Mouse (Mus musculus) frontal cortex, postnatal 10 days (tissue): ENCODE measurements around the gene Ccr8.
"Not testable (repeated sequence)": the region's sequence is repeated elsewhere in the genome, so short reads cannot be mapped to it uniquely, and the experiment has no call there.

ENCODE experiments used
- DNase-seq, 2 experiments: peaks; one replicate each; pipeline ENCODE4 v3.0.0; 2022; ENCODE audit warnings: low spot score in 2 of 2, mixed read lengths in 1 of 2

The Ccr8 gene

DNA sequence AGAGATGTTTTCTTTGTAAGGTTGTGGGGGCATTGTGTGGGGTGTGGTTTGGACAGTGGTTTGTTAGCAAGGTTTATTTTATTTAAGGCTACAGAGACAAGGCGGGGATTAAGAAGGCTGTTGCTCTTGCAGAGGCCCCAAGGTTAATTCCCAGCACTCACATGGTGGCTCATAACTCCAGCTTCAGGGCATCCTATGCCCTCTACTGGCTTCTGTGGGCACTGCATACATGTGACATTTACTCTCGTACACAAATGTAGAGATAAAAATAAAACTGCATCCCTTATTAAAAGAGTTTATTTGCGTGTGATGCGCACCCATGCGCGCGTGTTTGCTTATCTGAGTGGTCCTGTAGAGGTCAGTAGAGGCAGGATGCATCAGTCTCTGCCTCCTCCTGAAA lies 2.8 kb upstream of the Ccr8 start:
- DNase-seq: no peak

DNA sequence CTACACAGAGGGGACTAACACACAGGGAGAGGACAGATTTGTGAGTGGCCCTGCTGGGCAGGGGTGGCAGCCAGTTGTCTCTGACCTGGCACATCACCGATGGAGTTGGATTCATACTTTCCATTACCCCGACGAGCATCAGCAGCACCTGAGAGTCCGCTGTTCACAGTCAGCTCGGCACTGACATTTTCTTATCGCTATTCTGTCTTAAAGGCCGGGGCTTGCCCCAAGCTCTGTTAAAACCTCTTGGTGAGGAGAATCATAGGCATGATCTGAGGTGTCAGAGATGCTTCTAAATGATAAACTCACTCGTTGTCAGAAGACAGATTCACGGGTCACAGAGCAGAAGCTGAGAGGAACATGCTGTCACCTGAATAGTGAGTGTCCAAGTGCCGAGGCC lies 828 bp upstream of the Ccr8 start:
- DNase-seq: no peak

DNA sequence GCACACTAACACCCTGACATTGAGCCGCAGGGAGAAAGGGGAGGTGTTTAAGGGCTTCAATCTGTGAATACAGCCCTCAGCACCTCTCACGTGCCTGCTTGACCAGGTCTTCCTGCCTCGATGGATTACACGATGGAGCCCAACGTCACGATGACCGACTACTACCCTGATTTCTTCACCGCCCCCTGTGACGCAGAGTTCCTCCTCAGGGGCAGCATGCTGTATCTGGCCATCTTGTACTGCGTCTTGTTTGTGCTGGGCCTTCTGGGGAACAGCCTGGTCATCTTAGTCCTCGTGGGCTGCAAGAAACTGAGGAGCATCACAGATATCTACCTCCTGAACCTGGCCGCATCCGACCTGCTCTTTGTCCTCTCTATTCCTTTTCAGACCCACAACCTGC lies 1.8 kb downstream of the Ccr8 start:
- DNase-seq: no peak

DNA sequence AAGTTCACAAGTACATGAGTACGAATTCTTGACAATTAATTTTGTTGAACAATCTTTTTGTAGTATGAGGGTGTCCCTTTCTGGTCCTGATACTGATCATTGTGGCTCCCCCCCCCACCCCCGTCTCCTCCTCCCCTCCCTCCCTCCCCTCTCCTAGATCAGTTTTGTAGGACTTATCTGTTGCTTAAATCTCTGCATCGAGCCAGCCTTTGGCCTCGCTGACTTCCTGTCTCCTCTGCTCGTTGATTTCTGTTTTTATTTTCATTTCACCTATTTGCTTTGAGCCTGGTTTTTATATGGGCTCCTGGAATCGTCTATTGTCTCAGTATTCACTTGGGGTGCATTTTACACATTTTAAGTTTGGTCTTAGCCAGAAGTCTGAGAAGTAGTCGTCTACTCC lies 4.0 kb downstream of the Ccr8 start:
- no peak for DNase-seq

DNA sequence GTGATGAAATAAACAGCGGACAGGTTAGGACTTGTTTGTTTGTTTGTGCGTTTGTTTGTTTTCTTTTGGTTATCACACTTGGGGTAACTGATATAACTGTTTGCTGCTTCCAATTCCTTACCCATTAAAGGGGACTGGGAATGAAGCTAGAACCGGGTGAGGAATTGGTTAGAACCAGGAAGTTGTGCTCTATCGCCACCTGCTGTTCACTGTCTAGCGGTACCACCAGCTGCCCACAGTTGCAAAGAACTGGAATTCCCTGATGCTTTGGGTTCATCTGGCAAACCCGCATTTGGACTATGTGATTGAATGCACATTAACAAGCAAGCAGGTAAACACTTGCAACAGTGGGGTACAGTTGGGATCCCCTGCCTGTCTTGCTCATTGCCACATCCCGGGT lies 6.8 kb downstream of the Ccr8 start:
- DNase-seq: peak in 1 of 2 experiments; percentile 64

DNA sequence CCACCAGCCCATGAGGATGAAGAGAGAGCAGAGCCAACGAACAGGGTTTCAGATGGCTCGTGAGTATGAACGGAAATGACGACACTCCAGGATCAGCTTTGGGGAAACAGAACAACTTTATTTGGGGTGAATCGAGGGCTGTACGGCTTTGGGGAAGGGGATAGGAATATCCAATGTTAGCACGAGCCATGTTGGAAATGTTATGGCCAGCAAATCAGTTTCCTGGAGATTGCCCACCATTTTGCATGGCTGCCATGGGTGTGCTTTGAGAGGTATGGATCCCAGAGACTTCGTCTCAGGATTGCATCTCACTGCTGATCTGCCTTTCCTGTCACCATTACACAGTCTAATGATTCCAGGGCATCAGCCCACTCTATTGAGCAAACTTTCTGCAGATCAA lies 7.4 kb downstream of the Ccr8 start:
- DNase-seq: no peak

DNA sequence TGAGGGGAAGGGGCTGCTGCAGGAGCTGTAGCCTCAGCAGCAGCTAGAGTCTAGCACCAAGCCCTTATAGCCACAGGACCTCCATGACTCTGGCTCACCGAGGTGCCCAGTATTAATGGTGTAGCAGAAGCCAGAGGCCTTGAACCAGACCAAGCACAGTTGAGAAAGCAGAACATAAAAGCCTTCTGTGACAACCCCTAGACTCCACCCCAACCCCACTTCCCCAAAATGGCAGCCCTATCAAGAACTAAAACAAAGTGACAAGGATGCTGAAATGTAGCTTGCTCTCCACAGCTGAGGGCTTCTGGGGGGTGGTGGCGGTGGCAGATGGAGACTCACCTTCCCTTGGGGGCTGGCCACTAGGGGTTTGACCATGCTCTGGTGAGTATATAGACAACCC lies 9.3 kb downstream of the Ccr8 start:
- no peak for DNase-seq

DNA sequence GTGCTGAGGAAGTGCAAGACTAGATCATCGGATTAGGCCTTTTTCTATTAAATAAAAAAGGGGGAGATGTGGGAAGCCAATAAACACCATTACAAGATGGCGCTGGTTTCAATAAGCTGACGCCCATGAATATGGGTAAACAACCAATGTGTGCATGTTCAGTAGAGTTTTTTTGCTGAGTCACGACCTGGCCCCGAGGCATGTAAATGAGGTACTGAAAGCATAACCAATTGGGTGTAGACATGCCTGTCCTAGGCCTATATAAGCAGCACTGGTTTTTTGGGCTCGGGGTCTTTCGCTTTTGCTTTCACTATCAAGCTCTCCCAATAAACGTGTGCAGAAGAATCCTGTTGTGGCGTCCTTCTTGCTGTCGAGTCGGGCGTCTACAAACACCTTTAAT lies 17.0 kb downstream of the Ccr8 start:
- DNase-seq: not testable (repeated sequence)

DNA sequence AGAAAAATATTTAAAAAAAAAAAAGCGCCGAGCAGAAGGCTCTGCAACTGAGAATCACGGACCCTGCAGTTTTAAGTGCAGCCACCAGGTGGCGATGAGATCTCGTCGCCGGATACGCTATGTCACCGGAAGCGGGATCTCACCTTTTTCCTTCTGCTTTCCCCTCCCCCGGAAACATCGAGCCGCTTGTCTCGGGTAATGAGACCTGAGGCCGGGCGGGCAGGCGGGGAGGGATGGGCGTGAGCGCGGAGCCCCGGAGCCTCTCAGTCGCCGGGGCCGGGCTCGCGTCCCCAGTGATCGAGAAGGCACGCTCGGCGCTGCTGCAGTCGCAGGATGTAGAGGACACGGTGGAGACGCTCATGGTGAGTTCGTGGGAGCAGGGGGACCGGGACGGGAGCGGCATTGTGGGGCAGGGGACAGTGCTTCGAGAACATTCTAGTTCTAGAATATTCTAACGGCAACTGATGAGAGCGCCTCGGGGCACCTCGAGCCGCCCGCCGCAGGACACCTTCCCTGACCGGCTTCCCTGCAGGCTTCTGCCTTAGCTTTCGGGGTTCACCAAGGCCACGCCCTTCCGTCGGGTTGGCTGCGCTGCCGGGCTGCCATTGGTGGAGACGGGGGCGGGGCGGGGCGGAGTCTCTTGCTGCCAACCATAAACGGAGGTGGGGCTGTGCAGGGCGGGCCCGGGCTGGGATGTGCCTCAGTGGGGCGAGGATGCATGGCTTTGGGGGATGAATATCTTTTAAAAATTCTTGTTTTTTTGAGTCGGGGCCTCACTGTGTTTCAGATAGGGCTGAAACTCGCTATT lies 18.5 kb downstream of the Ccr8 start, which contains the start of gene Slc25a38:
Gene Slc25a38 (plus strand): TSS at position 164 of the 808 bp plus-strand sequence.
- peak; percentile 94 to 95 for DNase-seq

DNA sequence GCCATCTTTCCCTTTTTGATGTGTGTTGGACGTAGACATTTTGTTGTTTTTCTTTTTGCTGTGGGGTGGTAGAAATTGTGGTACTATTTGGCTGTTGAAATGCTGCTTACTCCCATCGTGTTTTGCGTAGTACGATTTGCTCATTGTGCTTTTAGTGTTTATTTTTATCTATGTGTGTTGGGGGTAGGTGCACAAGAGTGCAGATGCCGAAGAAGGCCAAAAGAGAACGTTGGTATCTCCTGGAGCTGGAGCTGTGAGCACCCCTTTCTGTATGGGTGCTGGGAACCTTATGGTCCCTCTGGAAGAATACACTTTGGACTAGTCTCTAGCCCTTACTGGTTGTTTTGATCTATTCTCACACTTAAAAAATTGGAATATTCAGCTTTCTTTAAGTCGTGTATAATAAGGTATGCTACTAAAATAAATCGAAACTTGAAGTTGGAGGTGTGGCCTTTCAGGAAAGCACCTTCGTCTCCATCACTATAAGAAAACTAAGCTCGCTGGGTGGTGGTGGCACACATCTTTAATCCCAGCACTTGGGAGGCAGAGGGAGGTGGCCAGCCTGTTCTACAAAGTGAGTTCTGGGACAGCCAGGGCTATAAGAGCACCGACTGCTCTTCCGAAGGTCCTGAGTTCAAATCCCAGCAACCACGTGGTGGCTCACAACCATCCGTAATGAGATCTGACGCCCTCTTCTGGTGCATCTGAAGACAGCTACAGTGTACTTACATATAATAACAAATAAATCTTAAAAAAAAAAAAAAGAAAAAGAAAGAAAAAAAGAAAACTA lies 19.4 kb downstream of the Ccr8 start:
- DNase-seq: no peak

DNA sequence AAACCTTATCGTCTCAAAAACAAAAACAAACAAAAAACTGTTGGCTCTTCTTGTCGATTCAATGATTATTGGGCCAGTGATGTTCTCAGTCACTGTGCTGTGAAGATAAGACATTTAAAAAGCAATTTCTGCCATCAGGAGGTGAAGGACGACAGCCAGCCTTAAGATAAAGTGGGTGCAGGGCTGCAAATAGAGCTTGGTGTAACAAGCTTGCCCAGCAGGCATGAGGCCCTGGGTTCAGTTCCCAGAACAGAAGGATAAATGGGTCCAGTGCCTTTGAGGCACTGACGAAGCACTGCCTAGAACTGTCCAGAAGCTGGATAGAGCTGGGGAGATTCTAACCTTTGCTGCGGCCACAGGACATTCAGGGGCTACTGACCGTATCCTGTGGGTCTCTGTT lies 20.6 kb downstream of the Ccr8 start:
- DNase-seq: no peak

DNA sequence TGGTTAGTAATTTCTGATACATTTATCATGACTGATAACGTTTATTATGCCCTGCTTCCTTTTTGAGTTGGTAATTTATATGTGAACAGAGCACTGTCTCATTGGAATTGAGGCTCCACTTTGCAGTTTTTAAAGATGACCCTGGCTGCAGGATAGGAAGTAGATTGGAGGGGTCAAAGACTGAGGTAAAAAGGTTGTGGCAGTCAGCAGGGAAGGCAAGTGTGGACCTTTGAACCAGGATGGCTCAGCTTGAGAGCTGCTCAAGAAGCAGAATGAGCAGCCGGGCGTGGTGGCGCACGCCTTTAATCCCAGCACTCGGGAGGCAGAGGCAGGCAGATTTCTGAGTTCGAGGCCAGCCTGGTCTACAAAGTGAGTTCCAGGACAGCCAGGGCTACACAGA lies 21.5 kb downstream of the Ccr8 start:
- no peak for DNase-seq

DNA sequence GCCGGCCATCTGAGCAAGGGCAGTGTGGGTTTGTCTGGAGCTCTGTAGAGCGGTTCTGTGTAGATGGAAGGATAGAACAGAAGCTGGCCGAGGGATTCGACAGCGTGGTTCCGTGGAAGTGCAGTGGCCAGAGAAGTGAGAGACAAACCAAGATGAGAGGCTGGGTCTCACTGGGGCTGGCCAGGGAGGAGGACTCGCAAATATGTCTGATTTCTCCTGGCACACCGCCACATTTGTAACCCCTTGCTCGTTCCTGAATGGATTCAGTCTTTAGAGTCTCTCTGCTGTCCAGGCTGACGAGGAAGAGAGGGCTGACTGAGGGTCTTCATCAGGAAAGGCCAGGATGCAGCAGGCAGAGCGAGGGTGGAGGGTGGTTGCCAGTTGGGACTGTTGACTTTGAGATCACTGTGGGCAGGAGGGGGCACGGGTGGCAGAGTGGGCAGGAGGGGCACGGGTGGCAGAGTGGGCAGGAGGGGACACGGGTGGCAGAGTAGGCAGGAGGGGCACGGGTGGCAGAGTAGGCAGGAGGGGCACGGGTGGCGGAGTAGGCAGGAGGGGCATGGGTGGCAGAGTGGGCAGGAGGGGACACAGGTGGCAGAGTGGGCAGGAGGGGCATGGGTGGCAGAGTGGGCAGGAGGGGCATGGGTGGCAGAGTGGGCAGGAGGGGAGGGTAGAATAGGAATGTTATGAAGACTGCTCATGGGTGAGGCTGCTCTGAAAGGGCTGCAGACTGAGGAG lies 22.3 kb downstream of the Ccr8 start:
- no peak for DNase-seq

DNA sequence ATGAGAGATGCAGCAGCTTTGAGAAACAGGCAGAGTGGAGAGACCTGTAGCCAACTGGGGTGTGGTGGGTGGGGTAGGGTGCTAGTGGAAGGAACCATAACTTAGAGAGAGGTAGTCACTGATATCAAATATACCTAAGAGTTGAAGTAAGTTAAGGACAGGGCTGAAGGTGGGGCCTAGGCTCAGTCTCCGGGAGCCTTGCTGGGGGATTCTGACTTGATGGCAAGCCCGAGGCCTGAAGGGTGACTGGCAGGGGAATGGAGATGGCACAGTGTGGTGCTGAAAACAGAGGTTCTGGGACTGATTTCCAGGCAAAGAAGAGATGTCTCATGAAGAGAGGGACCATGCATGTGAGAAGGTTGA lies 22.9 kb downstream of the Ccr8 start:
- DNase-seq: no peak

DNA sequence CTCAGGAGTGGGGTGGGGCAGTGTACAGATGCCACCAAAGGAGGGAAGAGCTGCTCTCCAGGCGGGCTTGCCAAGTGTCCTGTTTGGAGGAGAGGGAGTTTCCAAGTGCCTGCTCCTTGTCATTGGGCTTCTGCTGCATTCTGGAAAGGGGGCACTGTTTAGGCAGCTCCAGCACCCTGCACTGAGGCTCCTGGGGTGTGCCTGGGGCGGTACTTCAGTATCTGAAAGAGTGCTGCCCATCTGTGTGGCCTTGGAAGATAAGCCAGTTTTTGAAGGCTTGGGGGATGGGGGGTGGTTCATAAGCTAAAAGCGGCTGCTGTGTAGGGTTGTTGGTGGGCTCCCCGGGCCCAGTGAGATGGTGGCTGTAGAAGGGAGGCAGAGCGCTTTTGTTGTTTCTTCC lies 23.7 kb downstream of the Ccr8 start:
- no peak for DNase-seq

DNA sequence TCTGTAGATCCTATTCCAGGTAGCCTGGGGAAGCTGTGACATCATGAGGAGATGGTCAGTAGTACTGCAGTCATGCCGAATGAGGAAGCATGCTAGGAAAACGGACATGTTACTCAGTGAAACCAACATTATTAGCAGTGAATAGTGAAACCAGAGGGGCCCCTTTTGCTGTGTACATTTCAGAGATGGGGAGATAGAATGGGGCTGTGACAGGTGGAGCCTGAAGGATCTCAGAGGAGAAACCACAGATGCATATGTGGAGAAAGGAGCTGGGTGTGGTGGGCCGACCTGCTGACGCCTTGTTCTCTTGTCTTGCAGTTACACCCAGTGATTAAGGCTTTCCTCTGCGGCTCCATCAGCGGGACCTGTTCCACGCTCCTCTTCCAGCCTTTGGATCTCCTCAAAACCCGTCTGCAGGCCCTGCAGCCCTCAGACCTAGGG lies 24.3 kb downstream of the Ccr8 start:
- DNase-seq: no peak

DNA sequence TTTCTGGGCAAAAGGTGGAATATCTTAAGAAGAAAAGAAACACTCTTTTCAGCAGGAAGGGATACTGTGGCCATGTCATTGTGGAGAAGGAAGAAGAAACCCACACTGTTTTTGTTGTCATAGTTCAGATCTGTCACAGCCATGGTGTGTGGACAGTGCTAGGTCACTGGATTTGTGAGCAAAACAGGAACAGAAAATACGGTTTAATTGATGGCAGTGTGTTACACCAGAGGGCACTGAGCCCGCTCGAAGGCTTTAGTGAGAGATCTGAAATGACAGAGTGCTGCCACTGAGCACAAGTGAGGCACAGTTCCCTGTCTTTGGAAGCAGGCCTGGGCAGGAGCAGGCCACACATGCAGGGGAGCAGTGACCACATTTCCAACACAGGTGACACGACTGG lies 26.3 kb downstream of the Ccr8 start:
- DNase-seq: no peak

DNA sequence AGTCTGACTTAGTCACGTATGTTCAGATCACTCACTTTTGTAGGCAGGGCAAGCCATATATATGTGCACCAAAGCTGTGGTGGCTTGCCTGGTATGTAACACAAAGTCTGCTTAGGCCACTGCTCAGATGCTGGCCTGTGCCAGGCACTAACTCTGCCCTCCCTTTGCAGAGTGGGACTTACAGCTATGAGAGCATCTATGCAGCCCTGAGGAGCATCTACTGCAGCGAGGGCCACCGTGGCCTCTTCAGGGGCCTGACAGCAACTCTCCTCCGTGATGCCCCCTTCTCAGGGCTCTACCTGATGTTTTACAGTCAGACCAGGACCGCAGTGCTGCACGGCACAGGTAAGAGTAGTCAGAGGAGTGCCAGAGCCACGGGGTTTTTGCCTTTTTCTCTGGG lies 28.6 kb downstream of the Ccr8 start:
- no peak for DNase-seq

DNA sequence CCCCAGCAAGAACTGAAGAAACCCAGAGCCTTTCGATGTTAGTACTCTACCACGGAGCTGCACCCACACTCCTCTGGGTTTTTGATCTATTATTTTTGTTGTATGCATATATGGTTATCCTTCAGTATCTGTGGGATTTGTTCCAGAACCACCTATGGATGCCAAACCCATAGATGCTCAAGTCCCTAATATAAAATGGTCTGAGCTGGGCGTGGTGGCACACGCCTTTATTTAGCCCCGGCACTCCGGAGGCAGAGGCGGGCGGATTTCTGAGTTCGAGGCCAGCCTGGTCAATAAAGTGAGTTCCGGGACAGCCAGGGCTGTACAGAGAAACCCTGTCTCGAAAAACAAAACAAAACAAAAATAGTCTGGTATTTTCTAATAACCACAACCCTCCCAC lies 35.0 kb downstream of the Ccr8 start:
- no peak for DNase-seq

DNA sequence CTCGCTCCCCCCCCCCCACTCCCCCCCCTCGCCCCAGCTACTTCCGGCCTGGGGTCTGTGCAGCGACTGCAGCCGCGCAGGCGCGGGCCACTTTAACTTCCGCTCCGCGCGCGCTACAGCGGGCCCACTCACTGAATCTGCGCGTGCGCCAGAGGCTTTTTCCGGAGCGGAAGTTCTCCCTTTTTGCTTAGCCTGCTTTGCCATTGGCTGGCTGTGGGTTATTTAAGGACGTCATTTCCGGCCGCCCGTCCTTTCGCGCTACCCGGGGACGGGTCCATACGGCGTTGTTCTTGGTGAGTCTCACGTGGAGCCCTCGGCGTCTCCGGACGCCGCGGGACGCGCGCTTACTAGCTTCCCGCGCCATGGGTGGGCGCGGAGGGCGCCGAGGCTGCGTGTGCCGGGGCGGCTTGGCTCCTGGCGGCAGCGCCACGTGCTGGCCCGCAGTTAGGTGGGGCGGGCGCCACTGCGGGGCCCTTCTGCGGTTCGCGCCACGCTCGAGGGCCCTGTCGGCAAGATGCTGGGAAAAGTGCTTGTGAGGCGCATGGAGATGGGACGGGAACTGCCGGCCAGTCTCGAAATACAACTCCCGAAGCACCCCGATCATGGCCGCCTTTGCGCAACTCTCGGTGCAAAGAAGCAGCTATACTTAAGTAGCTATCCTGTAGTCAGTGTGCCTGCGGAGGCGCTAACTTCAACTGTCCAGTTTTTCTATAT lies 35.8 kb downstream of the Ccr8 start, which contains the start of gene Rpsa:
Gene Rpsa (plus strand): TSS at position 152 of the 714 bp plus-strand sequence.
- DNase-seq: peak; percentile 95 to 96

DNA sequence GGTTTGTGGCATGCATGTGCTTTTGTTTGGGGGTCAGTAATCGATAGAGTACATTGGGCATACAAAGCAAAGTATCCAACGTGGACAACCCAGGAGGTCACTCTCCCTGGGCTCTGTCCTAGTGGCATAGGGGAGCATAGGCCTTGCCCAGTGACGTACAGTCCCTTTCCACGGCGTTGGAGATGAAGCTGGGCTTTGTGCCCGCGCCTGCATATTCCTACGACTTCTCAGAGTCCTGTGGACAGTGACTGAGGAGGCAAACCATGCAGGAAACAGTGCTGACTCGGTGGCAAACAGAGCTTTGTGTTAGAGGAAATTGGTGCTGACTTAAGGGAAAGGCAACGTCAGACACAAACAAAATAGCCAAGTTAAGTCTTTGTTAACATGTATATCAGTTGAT lies 37.4 kb downstream of the Ccr8 start:
- DNase-seq: no peak

DNA sequence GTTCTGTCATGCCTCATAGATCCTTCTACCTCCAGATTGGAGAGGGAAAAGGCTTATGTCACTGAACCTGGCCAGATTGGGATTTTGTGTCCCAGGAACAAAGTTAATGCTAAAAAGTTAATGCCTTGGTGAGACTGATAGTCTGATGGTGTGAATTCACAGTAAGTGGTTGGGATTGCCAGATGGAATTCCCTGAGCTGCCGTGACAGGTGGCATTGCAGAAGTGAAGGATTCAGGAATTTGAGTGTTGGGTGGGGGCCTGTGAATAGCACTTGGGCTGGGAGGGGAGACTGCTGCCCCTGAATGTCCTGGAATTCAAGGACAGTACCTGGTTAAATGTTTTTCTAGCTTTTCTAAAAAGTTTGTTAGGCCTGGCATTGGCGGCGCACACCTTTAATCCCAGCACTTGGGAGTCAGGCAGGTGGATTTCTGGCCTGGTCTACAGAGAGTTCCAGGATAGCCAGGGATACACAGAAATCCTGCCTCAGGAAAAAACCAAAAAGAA lies 39.9 kb downstream of the Ccr8 start:
- no peak for DNase-seq
